Mouse (Mus musculus): Measurements from ENCODE around the gene Rnf111. TPM values are rescaled to one million over a fixed set of nuclear protein-coding genes. Genes with fewer than 3 reads are reported as not detected.
A peak's percentile ranks its signal among the peaks of the same experiment; 100 is the strongest.
"Not testable (repeated sequence)": the region's sequence is repeated elsewhere in the genome, so short reads cannot be mapped to it uniquely, and the experiment has no call there.

Rnf111 gene
- polyA plus RNA-seq, 1 experiment from 2014 or later, result 30.3 TPM

DNA sequence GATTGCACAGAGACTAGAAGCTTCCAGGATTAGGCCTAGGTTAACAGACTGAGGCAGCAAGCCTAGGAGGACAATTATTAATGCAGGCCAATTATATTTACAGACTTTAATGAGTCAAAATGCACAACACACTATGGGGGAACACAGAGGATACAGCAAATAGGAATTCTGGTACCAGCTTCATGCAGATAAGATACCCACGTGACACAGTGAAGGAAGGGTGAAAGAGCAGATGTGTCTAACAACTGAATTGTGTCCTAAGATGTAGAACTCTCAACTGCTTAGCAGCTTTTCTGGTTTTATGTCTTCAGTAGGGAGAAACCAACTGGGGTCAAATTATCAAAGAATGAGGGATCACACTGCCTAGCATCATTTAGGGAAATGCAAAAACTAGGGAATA is 17.7 kb downstream of the Rnf111 start:
- Histone ChIP-seq H3K4me1 (no peaks in the 10 kb centered on the region), H3K4me3 (no peak overlapping the region), H3K36me3 (replicated peaks) (peaks cover 50% of the 10 kb centered on the region), H3K9me3 (no peaks in the 10 kb centered on the region), H3K27ac (replicated peaks) (no peak overlapping the region), H3K27me3 (replicated peaks; ENCODE audit: low read depth, poor library complexity, severe bottlenecking) (no peaks in the 10 kb centered on the region)
- WGBS, result 92% methylated on average over 1 of the region's 1 CpGs
- DNase-seq (ENCODE audit: low spot score), result no peak

DNA sequence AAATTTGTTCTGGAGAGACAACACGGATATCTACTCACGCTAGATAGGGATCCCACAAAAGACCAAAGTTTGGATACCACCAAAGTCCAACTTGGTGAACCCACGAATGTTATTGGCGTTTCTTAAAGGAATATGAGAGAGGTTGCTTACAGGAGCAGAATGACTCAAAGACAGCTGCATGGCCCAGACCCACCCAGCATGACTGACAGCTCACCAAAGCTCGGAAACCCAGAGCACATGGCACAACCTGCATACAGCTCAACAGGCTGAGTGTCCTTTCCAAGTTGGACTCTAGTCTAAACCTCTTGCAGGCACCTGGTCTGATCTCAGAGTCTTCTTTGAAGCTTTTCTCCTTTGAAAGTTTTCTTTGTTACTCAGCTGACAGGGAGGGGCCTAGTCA is 20.0 kb downstream of the Rnf111 start:
- Histone ChIP-seq H3K9me3 (no peaks in the 10 kb centered on the region), H3K4me1 (no peaks in the 10 kb centered on the region), H3K36me3 (replicated peaks) (peaks cover 46% of the 10 kb centered on the region), H3K27me3 (replicated peaks; ENCODE audit: low read depth, poor library complexity, severe bottlenecking) (no peaks in the 10 kb centered on the region), H3K4me3 (no peak overlapping the region), H3K27ac (replicated peaks) (no peak overlapping the region)
- WGBS, result 94% methylated on average over 5 of the region's 5 CpGs
- DNase-seq (ENCODE audit: low spot score), result no peak

DNA sequence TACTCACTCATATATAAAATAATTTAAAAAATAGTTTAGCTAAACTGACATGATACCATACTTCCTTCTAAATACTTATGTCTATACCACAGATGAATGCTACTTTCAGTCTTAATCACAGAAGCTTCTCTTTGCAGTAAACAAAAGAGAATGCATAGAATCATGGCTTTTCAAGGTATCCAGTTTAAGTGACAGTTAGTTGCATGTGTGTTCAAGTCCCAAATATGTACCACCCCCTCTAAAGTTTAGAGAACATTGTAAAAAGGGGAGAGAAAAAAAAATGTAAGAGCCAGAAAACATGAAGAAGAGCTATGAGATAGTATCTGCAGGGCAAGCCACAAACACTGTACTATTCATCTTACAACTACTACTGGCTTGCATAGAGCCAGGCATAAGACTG is 21.7 kb downstream of the Rnf111 start:
- Histone ChIP-seq H3K36me3 (replicated peaks) (peaks cover 38% of the 10 kb centered on the region), H3K27me3 (replicated peaks; ENCODE audit: low read depth, poor library complexity, severe bottlenecking) (no peaks in the 10 kb centered on the region)
- no peak for DNase-seq (ENCODE audit: low spot score)

DNA sequence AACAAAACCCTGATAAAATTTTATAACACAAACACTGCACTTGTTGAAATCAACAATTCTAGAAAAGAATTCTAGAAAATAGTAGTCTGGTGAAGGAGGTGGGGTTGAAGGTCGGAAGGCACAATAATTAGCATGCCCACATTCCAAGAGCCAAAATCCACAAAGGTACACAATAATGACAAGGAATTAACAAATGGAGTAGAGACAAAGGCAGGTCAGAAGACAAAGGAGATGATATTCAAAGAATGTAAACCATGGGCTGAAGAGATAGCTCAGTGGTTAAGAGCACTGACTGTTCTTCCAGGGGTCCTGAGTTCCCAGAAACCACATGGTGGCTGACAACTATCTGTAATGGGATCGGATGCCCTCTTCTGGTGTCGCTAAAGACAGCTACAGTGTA is 26.3 kb downstream of the Rnf111 start:
- DNase-seq (ENCODE audit: low spot score), result no peak
- peaks cover 70% of the 10 kb centered on the region for H3K36me3 ChIP-seq (replicated peaks)
- 89% methylated on average over 3 of the region's 3 CpGs for WGBS

More for the DNA sequence above, 21.7 kb downstream of the Rnf111 start:
- Histone ChIP-seq H3K4me1 (no peaks in the 10 kb centered on the region), H3K27ac (replicated peaks) (no peak overlapping the region), H3K9me3 (no peaks in the 10 kb centered on the region), H3K4me3 (no peak overlapping the region)

DNA sequence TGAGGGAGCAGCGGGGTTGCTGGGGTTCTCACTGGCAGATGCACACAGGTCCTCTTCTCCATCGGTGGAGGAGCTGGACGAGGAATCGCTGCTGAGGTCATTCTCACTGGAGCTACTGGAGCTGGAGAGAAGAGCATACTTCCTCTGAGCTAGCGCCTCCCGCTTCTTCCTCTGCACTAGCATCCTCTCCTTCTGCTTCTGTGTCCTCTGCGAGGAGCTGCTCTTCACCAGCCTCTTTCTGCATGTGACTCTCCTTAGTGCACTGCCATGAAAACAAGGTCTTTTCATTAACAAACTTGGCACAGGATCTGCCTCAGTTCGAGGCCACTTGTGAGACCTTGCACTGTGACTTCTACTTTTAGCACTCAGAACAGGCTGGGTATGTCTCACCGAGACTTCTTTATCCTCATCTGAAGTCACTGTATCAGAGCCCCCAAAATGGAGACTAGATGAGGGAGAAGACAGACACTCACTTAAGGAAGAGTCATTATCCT is 27.7 kb downstream of the Rnf111 start:
- WGBS, result 94% methylated on average over 9 of the region's 9 CpGs
- Histone ChIP-seq H3K4me3 (no peak overlapping the region), H3K36me3 (replicated peaks) (peaks cover 68% of the 10 kb centered on the region), H3K9me3 (no peaks in the 10 kb centered on the region), H3K4me1 (no peaks in the 10 kb centered on the region), H3K27ac (replicated peaks) (no peak overlapping the region), H3K27me3 (replicated peaks; ENCODE audit: low read depth, poor library complexity, severe bottlenecking) (no peaks in the 10 kb centered on the region)
- no peak for DNase-seq (ENCODE audit: low spot score)

More for the DNA sequence above, 26.3 kb downstream of the Rnf111 start:
- no peaks in the 10 kb centered on the region for H3K4me1 ChIP-seq
- no peak overlapping the region for H3K4me3 ChIP-seq
- H3K27me3 ChIP-seq (replicated peaks; ENCODE audit: low read depth, poor library complexity, severe bottlenecking), result no peaks in the 10 kb centered on the region
- H3K9me3 ChIP-seq, result no peaks in the 10 kb centered on the region
- H3K27ac ChIP-seq (replicated peaks), result no peak overlapping the region

DNA sequence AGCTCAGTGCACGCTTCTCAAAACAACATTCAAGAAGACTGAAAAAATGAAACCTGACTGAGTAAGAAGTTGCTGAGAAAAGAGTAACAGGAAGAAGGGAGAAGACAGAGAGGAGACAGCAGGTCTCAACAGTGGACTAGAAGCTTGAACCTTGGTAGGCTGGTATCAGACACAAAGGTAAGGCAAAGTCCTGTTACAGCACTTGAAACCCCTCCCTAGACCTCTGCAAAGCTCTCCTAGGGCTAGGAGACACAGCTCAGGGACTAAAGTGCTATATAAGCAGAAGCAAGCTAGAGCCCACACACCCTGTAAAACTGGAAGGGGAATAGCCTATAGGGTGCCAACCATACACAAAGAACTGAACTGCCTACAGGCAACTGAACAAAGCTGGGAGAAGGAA is 30.1 kb downstream of the Rnf111 start:
- DNase-seq (ENCODE audit: low spot score), result no peak
- no peak overlapping the region for H3K4me3 ChIP-seq
- H3K27me3 ChIP-seq (replicated peaks; ENCODE audit: low read depth, poor library complexity, severe bottlenecking), result no peaks in the 10 kb centered on the region
- 95% methylated on average over 1 of the region's 1 CpGs for WGBS
- H3K9me3 ChIP-seq, result no peaks in the 10 kb centered on the region
- H3K36me3 ChIP-seq (replicated peaks), result peaks cover 67% of the 10 kb centered on the region
- no peaks in the 10 kb centered on the region for H3K4me1 ChIP-seq
- H3K27ac ChIP-seq (replicated peaks), result no peak overlapping the region

DNA sequence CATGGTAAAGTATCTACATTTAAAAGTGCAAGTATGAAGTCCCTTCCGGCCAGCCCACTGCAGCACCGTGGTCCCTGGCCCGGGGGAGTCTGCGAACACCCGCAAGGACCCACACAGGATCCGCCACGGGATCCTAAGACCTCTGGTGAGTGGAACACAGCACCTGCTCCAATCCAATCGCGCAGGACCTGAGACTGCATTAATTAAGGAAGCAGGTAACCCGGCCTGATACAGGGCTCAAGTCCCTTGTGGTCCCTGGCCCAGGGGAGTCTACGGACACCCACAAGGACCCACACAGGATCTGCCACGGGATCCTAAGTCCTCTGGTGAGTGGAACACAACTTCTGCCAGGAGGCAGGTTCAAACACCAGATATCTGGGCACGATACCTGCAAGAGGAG is 40.4 kb downstream of the Rnf111 start:
- WGBS, result 96% methylated on average over 13 of the region's 13 CpGs
- peaks cover 46% of the 10 kb centered on the region for H3K36me3 ChIP-seq (replicated peaks)
- H3K4me3 ChIP-seq; H3K27ac ChIP-seq (replicated peaks); H3K9me3 ChIP-seq; H3K4me1 ChIP-seq; DNase-seq (ENCODE audit: low spot score); H3K27me3 ChIP-seq (replicated peaks; ENCODE audit: low read depth, poor library complexity, severe bottlenecking): not testable (repeated sequence)

DNA sequence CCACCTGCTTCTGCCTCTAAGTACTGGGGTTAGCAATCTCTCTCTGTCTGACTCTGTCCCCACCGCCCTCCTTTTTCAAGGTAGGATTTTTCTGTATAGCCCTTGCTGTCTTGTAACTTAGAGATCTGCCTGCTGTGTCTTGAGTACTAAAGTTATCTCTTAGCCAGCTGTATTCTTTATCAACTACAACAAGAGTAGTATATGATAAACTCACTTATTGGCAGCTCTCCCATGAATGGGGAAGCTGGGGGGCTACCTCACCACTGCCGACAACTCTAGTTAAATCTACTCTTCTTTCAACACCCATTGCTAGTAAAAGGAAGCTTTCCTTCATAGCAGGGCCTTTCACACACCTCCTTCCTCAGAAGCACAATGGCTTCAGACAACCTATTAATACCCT is 51.2 kb downstream of the Rnf111 start:
- H3K27ac ChIP-seq (replicated peaks), result no peak overlapping the region
- H3K4me1 ChIP-seq, result no peaks in the 10 kb centered on the region
- DNase-seq (ENCODE audit: low spot score), result no peak
- peaks cover 94% of the 10 kb centered on the region for H3K36me3 ChIP-seq (replicated peaks)
- no peaks in the 10 kb centered on the region for H3K9me3 ChIP-seq
- H3K4me3 ChIP-seq, result no peak overlapping the region
- WGBS, result 94% methylated on average over 2 of the region's 2 CpGs
- H3K27me3 ChIP-seq (replicated peaks; ENCODE audit: low read depth, poor library complexity, severe bottlenecking), result no peaks in the 10 kb centered on the region

DNA sequence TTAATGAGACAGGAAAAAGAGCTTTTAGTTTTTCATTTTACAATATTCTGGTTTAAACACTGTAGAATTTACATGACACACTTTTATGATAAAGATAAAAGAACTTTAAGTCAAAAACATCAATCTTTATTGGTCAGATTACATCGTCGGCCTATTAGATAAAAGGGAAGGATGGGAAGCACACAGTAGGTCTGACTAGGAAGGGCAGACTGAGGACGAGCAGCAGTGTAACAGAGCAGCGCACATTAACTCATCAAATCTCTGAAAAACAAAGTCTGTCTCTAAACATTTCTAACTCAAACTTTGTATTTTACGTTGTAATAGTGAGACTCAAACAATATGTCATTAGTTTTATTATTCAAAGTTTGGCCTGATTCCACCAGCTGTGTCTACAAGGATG is 54.5 kb downstream of the Rnf111 start:
- Histone ChIP-seq H3K27ac (replicated peaks) (no peak overlapping the region), H3K9me3 (no peaks in the 10 kb centered on the region), H3K27me3 (replicated peaks; ENCODE audit: low read depth, poor library complexity, severe bottlenecking) (no peaks in the 10 kb centered on the region), H3K4me1 (no peaks in the 10 kb centered on the region), H3K4me3 (no peak overlapping the region), H3K36me3 (replicated peaks) (peaks cover 90% of the 10 kb centered on the region)
- 94% methylated on average over 5 of the region's 5 CpGs for WGBS
- no peak for DNase-seq (ENCODE audit: low spot score)

DNA sequence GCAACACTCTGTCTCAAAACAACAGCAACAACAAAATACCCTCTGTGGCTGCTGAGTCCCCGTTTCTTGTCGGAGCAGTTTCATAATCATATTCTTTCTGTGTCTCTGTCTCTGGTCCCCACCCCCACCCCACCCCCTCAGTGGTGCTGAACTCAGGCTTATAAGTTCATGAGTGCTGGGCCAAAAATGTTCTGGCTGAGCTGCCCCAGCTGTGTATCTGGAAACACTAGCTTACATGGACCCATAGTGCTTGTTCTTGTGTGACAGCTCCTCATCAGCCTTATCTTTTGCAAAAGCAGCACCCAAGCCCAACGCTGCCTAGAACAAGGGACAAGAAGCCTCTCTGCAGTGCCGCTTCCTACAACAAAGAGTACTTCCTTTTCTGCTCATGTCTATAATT is 63.6 kb downstream of the Rnf111 start:
- no peak for DNase-seq (ENCODE audit: low spot score)
- no peaks in the 10 kb centered on the region for H3K4me1 ChIP-seq
- H3K27ac ChIP-seq (replicated peaks), result no peak overlapping the region
- no peak overlapping the region for H3K4me3 ChIP-seq
- 91% methylated on average over 4 of the region's 4 CpGs for WGBS
- no peaks in the 10 kb centered on the region for H3K9me3 ChIP-seq
- peaks cover 98% of the 10 kb centered on the region for H3K36me3 ChIP-seq (replicated peaks)
- H3K27me3 ChIP-seq (replicated peaks; ENCODE audit: low read depth, poor library complexity, severe bottlenecking), result no peaks in the 10 kb centered on the region

DNA sequence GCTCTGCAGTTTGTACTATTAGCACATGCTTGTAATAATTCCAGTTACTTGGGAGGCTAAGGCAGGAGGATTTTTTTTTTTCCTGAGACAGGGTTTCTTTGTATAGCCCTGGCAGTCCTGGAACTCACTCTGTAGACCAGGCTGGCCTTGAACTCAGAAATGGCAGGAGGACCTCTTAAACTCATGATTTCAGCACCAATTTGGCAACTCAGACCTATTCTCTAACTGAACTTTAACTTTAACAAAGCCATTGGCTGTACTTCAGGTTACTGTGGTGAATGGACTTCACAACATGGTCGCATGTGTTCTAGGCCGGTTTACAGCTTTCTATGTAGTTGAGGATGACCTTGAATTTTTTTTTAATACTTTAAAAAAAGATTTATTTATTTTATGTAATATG is 80.9 kb downstream of the Rnf111 start:
- DNase-seq (ENCODE audit: low spot score), result no peak
- no peak overlapping the region for H3K27ac ChIP-seq (replicated peaks)
- H3K27me3 ChIP-seq (replicated peaks; ENCODE audit: low read depth, poor library complexity, severe bottlenecking), result no peaks in the 10 kb centered on the region
- H3K9me3 ChIP-seq, result no peaks in the 10 kb centered on the region
- 92% methylated on average over 2 of the region's 2 CpGs for WGBS
- peaks cover 62% of the 10 kb centered on the region for H3K36me3 ChIP-seq (replicated peaks)
- H3K4me3 ChIP-seq, result no peak overlapping the region
- H3K4me1 ChIP-seq, result peaks cover 11% of the 10 kb centered on the region

DNA sequence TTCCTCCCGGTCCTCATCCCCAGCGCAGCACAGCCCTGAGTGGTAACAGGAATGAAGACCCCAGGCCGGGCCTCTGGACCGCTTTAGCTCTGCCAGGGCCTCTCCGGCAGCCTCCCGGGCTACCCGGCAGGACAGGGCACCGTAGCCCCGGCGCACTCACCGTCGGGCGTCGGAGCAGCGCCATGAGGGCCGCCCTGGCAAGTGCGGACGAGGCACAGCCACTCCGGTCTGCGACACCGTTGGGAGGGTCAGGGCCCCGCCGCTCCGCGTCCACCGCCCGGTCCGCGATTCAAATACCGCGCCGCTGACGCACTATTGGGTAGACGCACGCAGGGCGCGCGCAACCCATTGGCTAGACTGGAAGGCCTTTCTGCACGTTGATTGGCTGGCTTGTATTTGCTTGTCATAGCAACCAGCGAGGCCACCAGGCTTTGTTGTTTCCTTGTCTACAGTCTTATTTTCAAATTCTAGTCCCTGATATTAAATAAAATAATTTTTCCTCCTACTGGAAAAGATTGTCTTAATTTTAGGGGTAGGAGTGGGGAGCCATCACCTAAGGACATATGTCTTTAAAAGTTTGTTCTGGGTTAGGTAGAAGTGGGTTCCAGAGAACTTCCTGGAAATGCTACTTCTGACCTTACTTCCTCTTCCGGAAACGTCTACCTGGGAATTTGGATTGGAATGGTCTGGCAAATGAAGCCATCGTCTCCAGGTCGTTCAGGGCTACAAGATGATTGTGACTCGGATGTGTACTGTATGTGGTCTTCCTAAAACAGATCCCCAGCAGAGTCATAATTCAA is 82.1 kb downstream of the Rnf111 start, which contains the start of gene Ccnb2:
Ccnb2 (minus strand) TSS at position 291 of the 800 bp plus-strand sequence.
- H3K36me3 ChIP-seq (replicated peaks), result peaks cover 62% of the 10 kb centered on the region

DNA sequence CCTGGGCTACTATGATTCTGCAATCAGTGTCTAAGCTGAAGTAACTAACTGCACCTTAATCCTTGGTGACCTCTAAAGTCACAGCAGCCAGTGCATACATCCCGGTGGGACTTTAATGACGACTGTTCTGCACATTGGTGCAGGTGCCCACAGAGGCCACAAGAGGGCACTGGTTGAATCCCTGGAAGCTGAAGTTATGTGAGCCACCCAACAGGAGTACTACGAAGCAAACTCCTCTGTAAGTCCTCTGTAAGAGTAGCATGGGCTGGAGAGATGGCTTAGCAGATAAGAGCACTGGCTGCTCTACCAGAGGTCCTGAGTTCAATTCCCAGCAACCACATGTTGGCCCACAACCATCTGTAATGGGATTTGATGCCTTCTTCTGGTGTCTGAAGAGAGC is 87.1 kb downstream of the Rnf111 start:
- 76% methylated on average over 3 of the region's 3 CpGs for whole genome bisulfite sequencing
- Histone ChIP-seq H3K9me3 (no peaks in the 10 kb centered on the region), H3K4me1 (peaks cover 7% of the 10 kb centered on the region), H3K36me3 (replicated peaks) (peaks cover 78% of the 10 kb centered on the region), H3K4me3 (no peak overlapping the region), H3K27ac (replicated peaks) (no peak overlapping the region), H3K27me3 (replicated peaks; ENCODE audit: low read depth, poor library complexity, severe bottlenecking) (no peaks in the 10 kb centered on the region)
- no peak for DNase-seq (ENCODE audit: low spot score)

More for the DNA sequence above, 82.1 kb downstream of the Rnf111 start, which contains the start of gene Ccnb2:
- peak; percentile 95 for DNase-seq (ENCODE audit: low spot score)
- H3K4me3 ChIP-seq, result peak within 1 kb of the TSS; percentile 90
- H3K4me1 ChIP-seq, result peaks cover 11% of the 10 kb centered on the region
- no peaks in the 10 kb centered on the region for H3K27me3 ChIP-seq (replicated peaks; ENCODE audit: low read depth, poor library complexity, severe bottlenecking)
- WGBS, result 3% methylated on average over 45 of the region's 45 CpGs
- no peaks in the 10 kb centered on the region for H3K9me3 ChIP-seq
- peak within 1 kb of the TSS; percentile 98 for H3K27ac ChIP-seq (replicated peaks)

Data from embryonic facial prominence, embryonic 10.5 days (tissue).